Mouse (Mus musculus) left cerebral cortex, adult 6 months (tissue): Measurements from ENCODE around the gene Fam172a. TPM values are rescaled to one million over a fixed set of nuclear protein-coding genes. Genes with fewer than 3 reads are reported as not detected.

Experiments
- long read RNA-seq, 2 experiments: library from polyadenylated mRNA; unstranded; transcript quantifications; one replicate each; pipeline ENCODE4 v2.0.0; 2019 to 2020
- polyA plus RNA-seq: library from polyadenylated mRNA; unstranded; fragments of <200 nt; fragmentation: Nextera tagmentation; gene quantifications from 2 replicates; pipeline ENCODE4 v1.2.3, GENCODE M21; 2021

Gene Fam172a
- 26.7 and 27.7 TPM in 2 replicates for polyA plus RNA-seq
- long read RNA-seq, experiment 1, transcript Fam172a-201 (10 exons, 3,892 nt): major isoform, 103 of 225 reads
- long read RNA-seq, experiment 1, transcript Fam172a-202 (9 exons, 2,242 nt): minor isoform, 6 of 225 reads
- long read RNA-seq, experiment 1, transcript Fam172a-203 (11 exons, 1,436 nt): minor isoform, 7 of 225 reads
- long read RNA-seq, experiment 1, partial matches to known transcripts: 12 of 225 reads
- long read RNA-seq, experiment 1, other reads (novel, unspliced or antisense): 96 of 225 reads
- long read RNA-seq, experiment 2, transcript Fam172a-201 (10 exons, 3,892 nt): major isoform, 13 of 39 reads
- long read RNA-seq, experiment 2, partial matches to known transcripts: 4 of 39 reads
- long read RNA-seq, experiment 2, other reads (novel, unspliced or antisense): 19 of 39 reads

DNA sequence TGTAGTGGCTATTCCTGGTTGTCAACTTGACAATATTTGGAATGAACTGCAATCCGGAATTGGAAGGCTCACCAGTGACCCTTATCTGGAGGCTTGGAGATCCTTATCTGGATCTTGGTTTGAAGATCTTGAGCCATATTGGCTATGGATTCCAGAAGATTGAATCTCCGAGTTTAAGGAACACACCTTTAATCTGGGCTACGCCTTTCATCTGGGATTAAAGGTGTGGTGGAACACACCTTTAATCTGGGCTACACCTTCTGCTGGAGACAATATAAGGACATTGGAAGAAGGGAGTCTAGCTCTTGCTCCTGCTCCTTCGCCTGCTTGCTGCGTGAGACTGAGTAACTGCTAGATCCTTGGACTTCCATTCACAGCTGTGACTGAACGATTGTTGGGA is at the start of gene Fam172a:
Gene Fam172a, plus strand, starts transcription at position 301 of the 400 bp plus-strand sequence.

DNA sequence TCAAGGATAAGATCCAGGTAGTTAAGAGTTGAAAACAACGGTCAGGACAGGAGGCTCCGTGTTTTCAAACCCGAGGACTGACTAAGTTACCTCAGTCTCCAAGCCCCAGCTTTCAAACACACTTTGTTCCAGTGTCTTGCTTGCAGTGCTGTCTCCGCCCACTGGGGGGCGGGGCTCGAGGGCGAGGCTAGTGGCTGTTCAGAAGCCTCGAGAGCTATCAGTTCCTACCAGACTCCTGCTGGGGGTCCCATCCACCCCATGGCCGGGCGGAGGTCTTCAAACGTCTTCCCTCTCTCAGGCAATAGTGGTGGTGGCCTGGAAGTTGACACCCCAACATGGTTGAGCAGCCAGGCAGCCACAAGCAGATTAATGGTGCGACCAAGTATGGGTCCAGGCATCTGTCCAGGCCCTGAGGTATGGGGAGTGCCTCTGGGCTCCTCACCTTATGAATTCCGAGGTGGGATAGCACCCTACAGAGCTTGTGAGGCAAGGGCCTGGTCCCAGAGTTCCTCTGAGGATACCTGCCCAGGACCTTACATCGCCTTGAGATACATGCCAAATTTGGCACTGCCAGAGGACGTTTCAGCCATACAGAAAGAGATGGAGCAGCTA is 323.0 kb downstream of the Fam172a start, which contains the start of gene Pou5f2:
Gene Pou5f2, plus strand, starts transcription at position 220 of the 612 bp plus-strand sequence.

DNA sequence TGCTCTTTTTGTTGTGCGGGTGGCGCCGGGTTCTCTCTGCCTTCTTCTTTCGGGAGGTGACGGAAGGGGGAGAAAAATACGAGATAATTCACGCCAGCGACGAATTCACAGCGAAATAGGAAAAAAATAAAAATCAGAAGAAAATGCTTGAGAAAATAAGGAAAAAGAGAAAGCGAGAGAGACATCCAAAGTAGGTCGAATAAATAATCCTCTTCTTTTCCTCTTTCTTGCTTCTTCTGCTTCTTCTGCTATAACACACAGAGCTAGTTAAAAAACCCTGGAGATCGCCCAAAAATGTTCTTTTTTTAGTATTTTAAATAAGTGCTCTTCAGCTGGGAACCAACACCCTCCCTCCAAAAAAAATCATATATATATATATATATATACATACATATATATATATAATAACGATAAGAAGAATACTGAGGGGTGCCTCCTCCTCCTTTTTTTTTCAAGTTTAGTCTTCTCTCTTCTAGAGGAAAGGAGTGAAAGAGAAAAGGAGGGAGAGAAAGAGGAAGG is 497.9 kb downstream of the Fam172a start, which contains the start of gene Nr2f1:
Gene Nr2f1, minus strand, starts transcription at position 116 of the 519 bp plus-strand sequence.

